Mouse (Mus musculus) neural tube, embryonic 11.5 days (tissue): ENCODE results near the gene Atrip. TPM values are rescaled to one million over a fixed set of nuclear protein-coding genes. Genes with fewer than 3 reads are reported as not detected.

Experiments
- ATAC-seq: fragments of 200-750 bp; cut with Nextera tagmentation; 2 replicates; pipeline ENCODE4 v1.8.0; 2017; ENCODE audit warnings: moderate number of reproducible peaks, mild to moderate bottlenecking, moderate TSS enrichment, moderate library complexity; ENCODE audit not compliant: insufficient read depth, low FRiP score, low TSS enrichment
- DNase-seq: peaks from one replicate; pipeline ENCODE4 v3.0.0-alpha.2; 2015; ENCODE audit warnings: low spot score
- H3K27ac ChIP-seq: fragments of 300-500 bp; sonication (generic); 2 replicates; pipeline ENCODE4 v1.5.1; 2014; ENCODE audit warnings: low read depth, mild to moderate bottlenecking, low read length
- H3K27me3 ChIP-seq: fragments of 300-500 bp; sonication (generic); 2 replicates; pipeline ENCODE4 v1.6.1; 2014; ENCODE audit warnings: mild to moderate bottlenecking, low read length, mixed read lengths; ENCODE audit not compliant: control insufficient read depth, insufficient read depth
- H3K36me3 ChIP-seq: fragments of 300-500 bp; sonication (generic); 2 replicates; pipeline ENCODE4 v1.6.1; 2014; ENCODE audit warnings: mild to moderate bottlenecking, low read length, moderate library complexity, mixed read lengths; ENCODE audit not compliant: control insufficient read depth, insufficient read depth
- H3K4me1 ChIP-seq: fragments of 300-500 bp; sonication (generic); 2 replicates; pipeline ENCODE4 v1.6.1; 2014; ENCODE audit warnings: low read length, mixed read lengths; ENCODE audit not compliant: control insufficient read depth, insufficient read depth
- H3K4me2 ChIP-seq: fragments of 300-500 bp; sonication (generic); 2 replicates; pipeline ENCODE4 v1.6.1; 2014; ENCODE audit warnings: low read depth, mild to moderate bottlenecking, moderate library complexity
- H3K4me3 ChIP-seq: fragments of 300-500 bp; sonication (generic); 2 replicates; pipeline ENCODE4 v1.5.1; 2014; ENCODE audit warnings: low read depth, low read length
- H3K9ac ChIP-seq: fragments of 300-500 bp; sonication (generic); 2 replicates; pipeline ENCODE4 v1.6.1; 2014; ENCODE audit warnings: mild to moderate bottlenecking, low read length
- H3K9me3 ChIP-seq: fragments of 300-500 bp; sonication (generic); 2 replicates; pipeline ENCODE4 v1.6.1; 2016; ENCODE audit warnings: low read length; ENCODE audit not compliant: control insufficient read depth
- WGBS: fragments of 180-500 bp; shearing (Covaris S2); extraction: QIAGEN DNeasy Blood & Tissue Kit; methylation state at CpG from one replicate; pipeline ENCODE4 v1.1.7; 2014; 5-methylcytosine and 5-hydroxymethylcytosine counted together
- polyA plus RNA-seq: library from polyadenylated mRNA; unstranded; fragments of >200 nt; fragmentation: Nextera tagmentation; extraction: Ambion mirVana; gene quantifications from 2 replicates; pipeline ENCODE4 v1.2.1, GENCODE M21; 2014

Atrip gene
- polyA plus RNA-seq, 1 experiment from 2014 or later: 25.3 TPM

GRCm38 (mm10) chr9:109028919-109029318 lies 45.0 kb downstream of the Atrip start:
- H3K9me3 ChIP-seq: no peaks in the 10 kb centered on the region
- H3K4me2 ChIP-seq: no peak overlapping the region
- WGBS: 75% methylated on average over 5 of the region's 5 CpGs
- H3K4me3 ChIP-seq: no peak overlapping the region
- H3K27ac ChIP-seq: no peak overlapping the region
- H3K36me3 ChIP-seq: no peaks in the 10 kb centered on the region; the same call in 1 of the 2 replicates
- ATAC-seq (no peak), DNase-seq (no peak)
- no peaks in the 10 kb centered on the region for H3K4me1 ChIP-seq
- no peak overlapping the region for H3K9ac ChIP-seq
- H3K27me3 ChIP-seq: no peaks in the 10 kb centered on the region

DNA sequence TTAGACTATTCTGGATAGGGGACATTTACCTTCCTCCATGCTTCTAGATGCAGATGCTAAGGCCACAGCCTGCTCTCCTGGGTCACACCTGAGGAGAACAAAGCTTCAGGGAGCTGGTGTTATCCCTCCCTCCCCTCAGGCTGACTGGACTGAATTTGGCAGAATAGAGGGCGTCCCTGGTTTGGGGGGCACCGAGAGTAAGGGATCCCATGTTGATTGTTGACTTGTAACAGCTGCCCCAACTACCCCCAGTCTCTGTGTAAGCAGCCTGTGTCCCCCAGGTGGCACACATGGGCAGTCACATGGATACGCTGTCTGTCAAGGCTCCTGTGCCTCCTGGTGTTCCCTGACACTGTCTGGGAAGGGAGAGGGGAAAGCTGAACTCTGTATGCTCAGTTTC lies 45.5 kb downstream of the Atrip start:
- no peak overlapping the region for H3K4me3 ChIP-seq
- no peaks in the 10 kb centered on the region; the same call in 1 of the 2 replicates for H3K36me3 ChIP-seq
- no peaks in the 10 kb centered on the region for H3K4me1 ChIP-seq

GRCm38 (mm10) chr9:109027521-109027920 lies 46.4 kb downstream of the Atrip start:
- Histone ChIP-seq H3K27me3 (no peaks in the 10 kb centered on the region), H3K9ac (no peak overlapping the region), H3K36me3 (no peaks in the 10 kb centered on the region; the same call in 1 of the 2 replicates), H3K4me3 (no peak overlapping the region), H3K4me1 (no peaks in the 10 kb centered on the region), H3K4me2 (no peak overlapping the region), H3K9me3 (no peaks in the 10 kb centered on the region), H3K27ac (0 out of 2 replicates have a peak overlapping the region, but pooled peaks have one; percentile 20)
- DNase-seq (no peak), ATAC-seq (no peak)
- WGBS: 84% methylated on average over 8 of the region's 8 CpGs

More for the DNA sequence above, 45.5 kb downstream of the Atrip start:
- no peak overlapping the region for H3K27ac ChIP-seq
- no peak for ATAC-seq
- no peaks in the 10 kb centered on the region for H3K27me3 ChIP-seq
- 76% methylated on average over 3 of the region's 3 CpGs for WGBS
- no peak overlapping the region for H3K4me2 ChIP-seq
- no peaks in the 10 kb centered on the region for H3K9me3 ChIP-seq
- DNase-seq: no peak
- no peak overlapping the region for H3K9ac ChIP-seq

- H3K4me2 ChIP-seq: no peak overlapping the region
- no peak overlapping the region for H3K4me3 ChIP-seq
- ATAC-seq (no peak), DNase-seq (no peak)
- H3K36me3 ChIP-seq: no peaks in the 10 kb centered on the region; the same call in 1 of the 2 replicates
- no peak overlapping the region for H3K9ac ChIP-seq
- no peaks in the 10 kb centered on the region for H3K27me3 ChIP-seq
- H3K27ac ChIP-seq: no peak overlapping the region
- H3K9me3 ChIP-seq: no peaks in the 10 kb centered on the region
- 92% methylated on average over 17 of the region's 17 CpGs for WGBS
- no peaks in the 10 kb centered on the region for H3K4me1 ChIP-seq
Observed at GRCm38 (mm10) chr9:109022866-109023685, 50.8 kb downstream of the Atrip start.

DNA sequence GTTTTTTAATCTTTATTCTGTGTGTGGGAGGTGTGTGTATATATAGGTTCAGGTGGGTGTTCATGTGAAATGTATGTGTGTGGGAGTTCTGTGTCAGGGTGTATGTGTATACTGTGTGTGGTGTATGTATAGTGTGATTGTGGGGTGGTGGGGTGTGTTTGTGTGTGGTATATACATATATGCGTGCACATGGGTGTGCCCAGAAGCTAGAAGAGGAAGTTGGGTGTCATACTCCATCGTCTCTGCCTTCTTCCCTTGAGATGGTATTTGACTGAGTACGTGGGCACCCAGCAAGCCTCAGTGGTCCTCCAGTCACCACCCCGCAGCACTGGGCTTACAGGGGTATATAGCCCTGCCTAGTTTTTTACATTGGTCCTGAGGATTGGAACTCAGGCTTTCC lies 52.5 kb downstream of the Atrip start:
- H3K4me3 ChIP-seq: no peak overlapping the region
- DNase-seq: no peak
- 88% methylated on average over 4 of the region's 4 CpGs for WGBS
- no peaks in the 10 kb centered on the region; the same call in 1 of the 2 replicates for H3K36me3 ChIP-seq
- no peaks in the 10 kb centered on the region for H3K27me3 ChIP-seq
- no peaks in the 10 kb centered on the region for H3K9me3 ChIP-seq
- no peak for ATAC-seq
- no peaks in the 10 kb centered on the region for H3K4me1 ChIP-seq
- H3K9ac ChIP-seq: no peak overlapping the region
- H3K27ac ChIP-seq: no peak overlapping the region
- no peak overlapping the region for H3K4me2 ChIP-seq

DNA sequence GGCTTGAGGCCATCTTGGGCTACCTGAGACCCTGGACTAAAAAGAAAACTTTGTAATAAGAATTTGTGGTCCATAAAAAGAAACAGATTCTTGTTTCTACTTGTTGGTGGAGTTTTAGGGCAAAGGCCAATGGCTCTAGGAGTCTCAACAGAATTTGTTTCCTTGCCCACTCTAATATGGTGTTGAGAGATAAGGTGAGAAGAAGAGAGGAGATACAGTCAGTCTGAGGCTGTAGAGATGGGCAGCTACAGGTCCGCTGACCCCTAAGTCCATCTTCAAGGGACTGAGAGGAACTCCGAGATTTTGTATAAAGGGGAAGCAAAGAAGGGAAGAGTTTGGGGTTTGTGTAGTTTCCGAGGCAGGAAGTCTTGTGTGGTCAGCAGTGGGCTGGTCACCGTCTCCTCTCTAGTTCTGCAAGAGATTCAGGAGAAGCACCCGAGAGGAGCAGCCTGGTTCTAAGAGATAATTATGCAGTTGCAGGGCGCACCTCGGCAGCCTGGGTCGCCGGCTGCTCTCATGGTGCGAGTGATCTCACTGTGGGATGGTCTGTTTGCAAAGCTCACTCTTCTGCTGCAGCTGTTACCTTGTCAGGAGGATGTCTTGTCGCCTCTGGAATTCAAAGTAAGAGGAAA lies 56.8 kb downstream of the Atrip start:
- H3K27ac ChIP-seq: no peak overlapping the region
- no peak for ATAC-seq
- no peaks in the 10 kb centered on the region for H3K36me3 ChIP-seq
- no peaks in the 10 kb centered on the region for H3K4me1 ChIP-seq
- DNase-seq: no peak
- WGBS: 51% methylated on average over 11 of the region's 11 CpGs
- H3K9ac ChIP-seq: no peak overlapping the region
- no peak overlapping the region for H3K4me2 ChIP-seq
- H3K27me3 ChIP-seq: no peaks in the 10 kb centered on the region
- H3K9me3 ChIP-seq: no peaks in the 10 kb centered on the region
- no peak overlapping the region for H3K4me3 ChIP-seq

DNA sequence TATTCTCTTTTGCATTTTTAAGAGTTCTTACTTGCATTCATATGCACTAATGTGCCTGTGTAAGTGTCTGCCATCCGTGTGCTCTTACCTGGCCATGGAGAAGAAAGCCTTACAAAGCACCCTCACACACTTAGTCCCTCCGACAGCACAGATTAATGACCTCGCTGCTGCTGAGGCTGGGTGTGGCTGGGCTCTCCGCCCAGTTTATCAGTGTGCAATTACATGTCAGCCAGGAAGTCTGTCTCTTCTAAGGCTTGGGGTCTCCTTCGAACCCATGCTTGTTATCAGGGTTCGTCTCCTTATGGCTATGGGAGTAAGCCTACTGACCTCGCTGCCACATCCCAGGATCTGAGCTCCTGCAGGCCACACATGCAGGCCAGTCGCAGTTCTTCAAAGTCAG lies 58.5 kb downstream of the Atrip start:
- no peaks in the 10 kb centered on the region for H3K9me3 ChIP-seq
- H3K4me1 ChIP-seq: no peaks in the 10 kb centered on the region
- no peak overlapping the region for H3K4me3 ChIP-seq
- no peaks in the 10 kb centered on the region for H3K36me3 ChIP-seq
- H3K4me2 ChIP-seq: no peak overlapping the region
- no peak for ATAC-seq
- no peak overlapping the region for H3K27ac ChIP-seq
- DNase-seq: no peak
- no peak overlapping the region for H3K9ac ChIP-seq
- 70% methylated on average over 8 of the region's 8 CpGs for WGBS
- no peaks in the 10 kb centered on the region for H3K27me3 ChIP-seq

DNA sequence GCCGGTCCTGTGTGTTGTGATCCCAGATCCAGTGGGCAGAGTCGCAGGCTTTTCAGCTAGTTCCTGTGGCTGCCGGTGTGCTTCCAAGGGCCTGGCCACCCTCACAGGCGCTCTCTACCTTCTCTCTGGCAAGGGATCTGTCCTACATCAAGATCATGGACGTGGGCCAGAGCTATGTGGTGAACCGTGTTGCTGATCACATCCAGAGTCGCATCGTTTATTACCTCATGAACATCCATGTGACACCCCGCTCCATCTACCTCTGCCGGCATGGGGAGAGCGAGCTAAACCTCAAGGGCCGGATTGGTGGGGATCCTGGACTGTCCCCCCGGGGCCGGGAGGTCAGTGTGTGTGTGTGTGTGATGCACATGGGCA lies 63.6 kb downstream of the Atrip start:
- no peak overlapping the region for H3K4me2 ChIP-seq
- H3K36me3 ChIP-seq: 0 out of 2 replicates have a peak, but pooled peaks cover 2% of the 10 kb centered on the region
- DNase-seq (no peak), ATAC-seq (no peak)
- H3K9ac ChIP-seq: no peak overlapping the region
- no peaks in the 10 kb centered on the region for H3K27me3 ChIP-seq
- no peak overlapping the region for H3K27ac ChIP-seq
- H3K4me1 ChIP-seq: no peaks in the 10 kb centered on the region
- H3K4me3 ChIP-seq: no peak overlapping the region
- 88% methylated on average over 14 of the region's 14 CpGs for WGBS
- no peaks in the 10 kb centered on the region for H3K9me3 ChIP-seq
